Mouse (Mus musculus) liver, adult 2 months (tissue): ENCODE results near the gene Myo1h.

ENCODE experiments used
- CTCF ChIP-seq: fragments of 200-500 bp; IDR thresholded peaks from 2 replicates; pipeline ENCODE4 v1.5.1; 2011; ENCODE audit warnings: low read depth, low read length, control low read depth
- POLR2A ChIP-seq: fragments of 200-500 bp; IDR thresholded peaks from 2 replicates; pipeline ENCODE4 v1.6.1; 2011; ENCODE audit warnings: low read length, control low read depth; ENCODE audit not compliant: insufficient read depth; ENCODE audit errors: extremely low read depth

- no peak for TF ChIP-seq POLR2A
- no peak for TF ChIP-seq CTCF
These were observed 1.0 kb downstream of the Myo1h start for GRCm38 (mm10) chr5:114290004-114290403.
